Mouse (Mus musculus) G1E-ER4 (cell line): ENCODE data around the gene Zfp277. TPM values are rescaled to one million over a fixed set of nuclear protein-coding genes. Genes with fewer than 3 reads are reported as not detected.

Source experiments
- GATA1 ChIP-seq: IDR thresholded peaks from one replicate; pipeline ENCODE4 v1.8.0; 2012; ENCODE audit warnings: low read length, inconsistent platforms
- polyA plus RNA-seq: library from polyadenylated mRNA; stranded (reverse); fragments of >175 nt; gene quantifications from 2 replicates; pipeline ENCODE4 v1.2.3, GENCODE M21; 2012

The Zfp277 gene
- polyA plus RNA-seq, 1 experiment: 5.6 TPM

DNA sequence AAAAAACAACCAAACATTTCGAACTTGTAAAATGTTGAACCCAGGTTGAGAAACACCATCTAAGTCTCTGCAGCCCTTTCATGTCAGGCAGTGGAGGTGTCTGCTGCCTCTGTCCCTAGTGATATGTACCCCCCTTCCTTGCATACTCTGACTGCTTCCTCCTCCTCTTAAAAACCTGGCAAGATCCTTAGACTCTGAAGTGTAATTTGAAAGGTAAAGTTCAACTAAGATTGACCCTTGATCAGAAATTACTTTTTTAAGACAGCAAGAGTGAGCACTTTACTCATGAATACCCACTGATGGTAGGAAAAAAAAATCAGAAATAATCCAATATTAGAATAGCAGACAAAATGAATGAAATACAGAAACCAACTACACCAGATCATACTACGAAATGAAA is 46.3 kb downstream of the Zfp277 start:
- TF ChIP-seq GATA1: no peak

DNA sequence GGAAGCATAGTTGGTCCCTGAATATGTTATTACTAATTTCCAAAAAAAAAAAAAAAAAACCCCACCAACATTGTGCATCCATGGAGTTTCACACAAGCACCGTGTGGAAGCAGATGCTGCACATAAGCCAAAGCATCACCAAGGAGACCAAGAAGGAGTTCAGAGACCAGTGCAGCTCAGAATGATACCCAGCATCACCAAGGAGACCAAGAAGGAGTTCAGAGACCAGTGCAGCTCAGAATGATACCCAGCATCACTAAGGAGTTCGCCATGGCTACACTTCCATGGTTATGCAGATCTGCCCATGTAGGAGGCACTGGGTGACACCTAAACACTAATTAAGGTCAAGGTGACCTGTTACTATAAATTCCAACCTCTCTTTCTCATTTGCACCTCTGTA is 46.8 kb downstream of the Zfp277 start:
- no peak for TF ChIP-seq GATA1

DNA sequence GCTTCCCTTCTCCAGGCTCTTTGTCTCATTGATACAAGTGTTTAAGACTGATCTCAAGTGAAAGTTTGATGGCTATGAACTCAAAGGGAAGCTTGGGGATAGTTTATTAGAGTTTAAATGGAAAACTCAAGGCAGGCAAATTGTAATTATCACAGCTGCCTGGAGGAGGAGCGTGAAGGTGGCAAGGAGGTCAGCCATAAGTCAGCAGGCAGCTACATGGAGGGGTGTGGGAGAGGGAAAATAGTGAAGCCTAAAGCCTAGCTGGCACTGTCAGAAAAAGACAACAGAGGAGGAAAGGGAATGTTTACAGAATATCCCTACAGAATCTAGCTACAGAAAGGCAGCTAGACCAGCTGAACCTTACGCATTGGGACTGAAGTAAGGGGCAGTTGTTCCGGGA is 52.8 kb downstream of the Zfp277 start:
- no peak for TF ChIP-seq GATA1

DNA sequence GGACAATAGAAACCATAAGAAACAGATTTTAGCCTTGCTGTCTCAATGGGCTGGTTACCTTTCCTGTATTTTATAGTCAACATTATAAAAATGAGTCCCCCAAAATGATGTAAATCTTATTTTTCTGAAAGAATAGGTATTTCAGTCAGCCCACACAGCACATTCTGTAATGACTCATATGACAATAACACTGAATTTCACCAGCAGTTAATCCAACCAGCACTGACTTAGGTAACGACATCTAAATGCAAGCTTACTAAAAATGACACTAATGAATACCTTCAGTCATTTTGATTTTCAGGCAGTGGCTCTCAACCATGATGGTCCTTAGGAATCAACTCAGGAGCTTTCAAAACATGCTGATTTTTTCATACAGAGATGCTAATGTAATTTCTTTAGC is 54.4 kb downstream of the Zfp277 start:
- TF ChIP-seq GATA1: no peak

DNA sequence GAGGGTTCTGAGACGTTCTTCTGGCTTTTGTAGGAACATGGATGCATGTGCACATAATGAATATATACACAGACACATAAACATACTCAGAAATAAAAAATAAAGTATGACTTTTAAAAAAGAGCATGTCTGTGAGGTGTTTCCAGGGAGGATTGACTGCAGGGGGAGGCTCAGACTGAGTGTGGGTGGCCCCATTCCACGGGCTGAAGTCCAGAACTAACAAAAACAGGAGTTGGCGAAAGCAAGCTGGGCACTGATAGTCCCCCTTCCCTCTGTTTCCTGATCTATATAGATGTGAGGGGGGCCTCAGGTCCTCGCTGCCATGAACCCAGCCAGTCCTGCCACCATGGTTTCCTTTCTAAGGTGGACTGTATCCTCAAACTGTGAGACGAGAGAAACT is 57.9 kb downstream of the Zfp277 start:
- no peak for TF ChIP-seq GATA1

DNA sequence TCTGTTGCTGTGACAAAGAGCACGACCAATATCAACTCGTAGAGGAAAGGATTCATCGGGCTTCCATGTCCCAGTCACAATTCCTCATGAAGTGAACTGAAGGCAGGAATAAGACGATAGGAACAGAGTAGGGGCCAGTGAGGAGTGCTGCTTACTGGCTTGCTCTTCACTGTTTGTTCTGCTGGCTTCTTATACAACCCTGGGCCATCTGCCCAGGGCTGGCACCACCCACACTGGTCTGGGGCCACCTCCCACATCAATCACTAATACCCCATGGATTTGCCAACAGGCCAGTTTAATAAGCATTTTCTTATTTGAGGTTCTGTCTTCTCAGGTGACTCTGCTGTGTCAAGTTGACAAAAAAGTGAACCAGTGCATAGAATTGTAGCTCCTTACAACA is 60.4 kb downstream of the Zfp277 start:
- TF ChIP-seq GATA1: no peak

DNA sequence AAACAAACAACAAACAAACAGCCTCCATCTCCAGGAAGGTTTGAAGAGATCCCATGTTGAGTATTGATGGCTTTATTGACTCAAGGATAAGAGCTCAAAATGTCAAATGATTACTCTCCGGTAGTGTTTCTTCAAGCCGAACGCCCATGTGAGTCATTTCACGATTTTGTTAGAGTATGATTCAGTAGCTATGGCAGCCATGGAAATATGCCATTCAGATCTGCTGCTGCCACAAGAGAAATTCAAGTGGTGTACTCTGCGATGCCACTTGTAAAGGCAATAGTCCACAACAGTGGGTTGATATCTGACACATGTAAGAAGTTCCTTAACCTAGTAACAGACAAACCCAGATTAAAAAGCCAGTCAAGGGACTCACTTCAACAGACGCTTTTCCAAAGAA is 62.0 kb downstream of the Zfp277 start:
- TF ChIP-seq GATA1: no peak

DNA sequence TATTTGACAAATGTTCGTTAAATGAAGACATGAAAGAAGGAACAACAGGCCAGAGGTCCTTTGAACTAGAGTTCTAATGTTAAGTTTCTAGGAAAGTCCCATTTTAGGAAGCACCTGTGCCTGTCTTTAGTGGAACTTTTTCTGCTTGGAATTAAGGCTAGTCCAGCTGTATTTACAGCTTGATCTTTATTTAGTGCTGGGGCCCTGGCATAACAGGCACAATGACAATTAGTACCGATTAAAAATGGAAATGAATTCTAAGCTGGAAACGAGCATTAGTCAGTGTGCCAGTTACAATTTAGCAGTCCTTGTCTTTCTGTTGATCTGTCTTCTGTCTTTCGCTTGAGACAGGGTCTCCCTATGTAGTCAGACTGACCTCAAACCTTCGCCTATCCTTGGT is 63.2 kb downstream of the Zfp277 start:
- TF ChIP-seq GATA1: no peak

DNA sequence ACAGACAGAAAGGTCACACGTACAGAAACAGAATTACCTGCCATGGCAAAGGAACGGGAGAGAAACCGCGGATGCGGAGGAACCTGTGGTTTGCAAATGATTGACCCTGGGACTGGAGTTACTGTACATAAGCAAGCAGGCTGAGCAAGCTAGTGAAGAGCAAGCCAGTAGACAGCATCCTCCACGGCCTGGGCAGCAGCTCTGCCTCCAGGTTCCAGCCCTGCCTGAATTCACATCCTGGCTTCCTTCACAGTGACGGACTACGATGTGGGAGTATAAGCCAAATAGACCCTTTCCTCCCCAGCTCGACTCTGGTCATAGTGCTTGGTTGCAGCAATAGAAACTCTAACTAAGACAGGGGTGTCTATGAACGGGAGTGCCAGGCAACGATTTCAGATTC is 63.9 kb downstream of the Zfp277 start:
- no peak for TF ChIP-seq GATA1

DNA sequence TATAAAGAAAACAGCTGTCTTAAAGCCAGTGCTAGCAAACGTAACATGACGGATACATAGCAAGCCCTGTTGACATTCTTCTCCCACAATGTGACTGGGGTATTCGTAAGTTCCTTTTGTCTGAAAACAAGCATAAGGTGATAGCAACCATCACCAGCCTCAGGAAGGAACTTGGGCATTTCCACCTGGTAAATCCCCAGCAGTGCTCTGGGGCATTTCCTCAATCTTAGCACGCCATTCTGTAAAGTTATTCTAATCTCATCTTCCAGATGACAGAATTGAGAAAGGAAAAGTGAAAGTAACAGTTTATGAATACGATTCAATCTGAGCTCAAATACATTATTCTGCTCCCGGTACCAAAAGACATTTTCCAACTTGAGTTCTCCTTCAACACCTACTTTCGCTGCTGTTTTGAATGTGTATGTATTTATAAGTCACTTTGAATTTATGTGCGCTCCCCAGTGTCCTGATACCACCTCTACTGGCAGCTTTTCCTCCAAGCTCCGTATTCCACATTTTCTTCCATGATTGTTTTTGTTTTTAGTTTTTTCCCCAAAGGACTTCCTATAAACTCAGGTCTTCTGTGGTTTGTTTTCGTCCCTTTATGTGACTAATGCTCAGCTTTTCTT is 64.4 kb downstream of the Zfp277 start:
- no peak for TF ChIP-seq GATA1

DNA sequence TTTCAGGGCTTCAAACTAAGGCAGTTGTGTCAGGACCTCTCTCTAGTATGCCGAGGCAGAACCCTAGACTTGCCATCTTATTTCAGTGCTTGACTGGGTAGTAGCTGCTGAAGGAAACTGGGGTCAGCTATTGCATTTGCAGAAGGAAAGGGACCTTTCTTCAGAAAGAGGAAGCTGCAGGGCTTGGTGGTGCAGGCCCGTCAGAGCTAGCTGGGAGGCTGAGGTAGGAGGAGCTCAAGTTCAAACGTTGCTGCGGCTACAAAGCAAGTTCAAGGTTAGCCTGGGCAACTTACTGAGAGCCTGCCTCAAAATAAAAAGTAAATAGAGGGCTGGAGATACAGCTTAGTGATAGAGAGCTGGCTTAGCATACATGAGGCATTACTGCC is 66.2 kb downstream of the Zfp277 start:
- no peak for TF ChIP-seq GATA1

DNA sequence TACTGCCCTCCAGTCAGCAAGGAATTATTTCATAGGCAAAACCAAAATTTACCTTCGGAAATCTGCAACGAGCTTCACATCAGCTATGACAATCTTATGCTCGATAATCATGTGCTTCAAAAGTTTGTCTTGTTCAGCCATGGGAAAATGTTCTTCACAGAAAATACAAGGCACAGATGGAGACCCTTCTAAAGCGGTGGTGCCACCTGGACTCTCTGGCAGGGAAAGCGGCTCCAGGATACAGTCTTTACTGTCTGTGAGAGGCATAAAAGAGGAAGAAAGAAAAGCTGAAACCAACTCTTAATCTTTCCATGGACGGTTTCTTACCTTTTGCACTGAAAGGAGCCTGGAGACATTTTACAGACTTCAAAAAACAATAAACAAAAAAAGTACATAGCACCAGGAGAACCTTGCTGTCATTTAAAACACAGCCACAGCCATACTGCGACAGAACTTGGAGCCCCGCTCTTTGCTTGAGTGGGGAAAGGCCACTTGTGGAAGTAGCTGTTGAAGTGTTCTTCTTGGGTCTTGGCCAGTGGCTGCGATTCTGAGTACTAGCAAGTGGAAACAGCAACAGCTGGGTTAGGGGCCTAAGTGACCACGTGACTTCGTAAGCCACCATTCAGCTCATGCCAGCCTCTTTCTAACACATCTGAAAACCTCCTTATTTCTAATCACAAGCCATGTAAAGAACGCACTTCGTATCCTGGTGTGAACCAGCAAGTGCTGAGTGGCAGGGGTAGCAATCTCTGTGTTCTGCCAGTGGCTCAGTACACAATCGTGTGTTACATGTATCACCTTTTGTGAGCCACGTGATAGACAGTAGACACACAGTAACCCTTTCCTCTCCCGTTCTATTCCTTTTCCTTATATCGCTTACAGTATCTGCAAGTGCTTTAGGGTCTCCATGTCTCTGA is 66.8 kb downstream of the Zfp277 start:
- no peak for TF ChIP-seq GATA1

DNA sequence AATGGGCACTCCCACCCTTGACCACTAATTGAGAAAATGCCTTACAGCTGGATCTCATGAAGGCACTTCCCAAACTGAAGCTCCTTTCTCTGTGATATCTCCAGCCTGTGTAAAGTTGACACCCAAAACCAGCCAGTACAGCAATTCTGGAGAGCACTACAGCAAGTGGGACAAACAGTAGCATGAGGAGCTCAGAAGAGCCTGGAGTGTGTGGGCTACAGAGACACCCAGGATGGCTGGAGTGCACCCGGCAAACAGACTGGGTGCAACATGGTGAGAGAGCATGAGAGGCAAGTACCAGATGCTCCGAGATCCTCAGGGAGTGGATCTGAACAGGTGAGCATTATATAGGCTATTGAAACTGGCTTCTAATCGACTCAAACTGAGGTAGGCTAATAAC is 93.8 kb downstream of the Zfp277 start:
- no peak for TF ChIP-seq GATA1

DNA sequence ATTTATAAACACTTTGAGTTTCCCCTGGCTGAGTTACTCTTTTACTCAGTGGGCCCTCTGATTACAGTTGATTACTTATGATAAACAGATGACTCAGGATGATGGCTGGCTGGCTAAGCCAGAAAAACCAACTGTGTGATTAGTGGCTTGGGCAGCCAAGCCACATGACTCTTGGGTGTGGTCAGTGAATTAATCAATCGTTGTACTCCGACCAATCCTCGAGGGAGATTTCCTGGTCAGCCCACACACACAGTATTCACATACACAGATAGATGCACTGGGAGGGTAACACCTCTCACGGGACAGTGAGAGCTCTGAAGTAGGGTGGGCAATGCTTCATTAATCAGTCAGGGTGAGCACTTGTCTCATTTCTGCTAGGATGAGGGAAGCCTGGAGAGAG is 97.5 kb downstream of the Zfp277 start:
- no peak for TF ChIP-seq GATA1

DNA sequence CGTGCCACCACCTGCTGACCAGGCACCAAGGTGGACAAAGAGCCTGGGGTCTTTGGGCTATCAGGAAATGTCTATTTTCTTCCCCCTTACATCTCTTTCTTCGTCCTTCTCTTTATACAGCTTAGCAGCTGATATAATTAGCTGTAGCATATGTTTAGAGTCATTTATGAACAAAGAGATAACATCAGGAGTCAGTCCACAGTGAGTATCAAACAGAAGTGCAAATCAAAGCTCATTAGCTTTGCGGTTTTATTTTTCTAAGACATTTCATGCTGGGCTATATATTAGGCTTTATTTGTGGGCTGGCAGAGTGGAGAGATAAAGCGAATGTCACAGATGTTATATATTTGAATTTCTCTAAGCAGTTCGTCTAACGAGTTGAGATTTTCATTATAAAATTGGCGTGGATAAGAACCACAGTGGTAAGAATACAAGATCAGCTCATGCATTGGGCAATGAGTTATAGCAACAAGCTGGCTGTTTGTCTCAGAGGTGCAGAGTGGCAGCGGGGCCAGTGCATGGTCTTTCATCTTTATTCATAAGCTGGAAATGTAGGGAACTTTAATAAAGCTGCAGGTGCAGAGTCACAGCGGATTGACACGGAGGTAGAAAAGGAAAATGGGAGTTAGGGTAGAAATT is 98.5 kb downstream of the Zfp277 start:
- TF ChIP-seq GATA1: no peak

DNA sequence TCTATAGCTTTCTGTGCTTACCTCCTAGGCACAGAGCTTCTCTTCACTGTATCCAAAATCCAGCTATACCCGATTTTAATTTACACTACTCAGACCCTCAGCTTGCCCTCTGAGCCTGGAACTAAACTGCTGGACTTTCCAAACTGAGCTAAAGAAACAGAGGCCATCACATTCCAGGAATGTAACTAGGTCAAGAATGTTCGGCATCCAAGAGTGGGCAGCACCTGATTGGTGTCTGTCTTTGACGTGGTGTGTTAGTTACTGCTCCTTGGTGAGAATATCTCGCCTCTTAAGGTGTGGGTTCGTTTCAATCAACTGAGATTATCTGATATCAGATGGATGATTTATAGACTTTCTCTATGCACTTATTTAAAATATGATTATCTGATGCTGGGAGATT is 104.3 kb downstream of the Zfp277 start:
- TF ChIP-seq GATA1: no peak

DNA sequence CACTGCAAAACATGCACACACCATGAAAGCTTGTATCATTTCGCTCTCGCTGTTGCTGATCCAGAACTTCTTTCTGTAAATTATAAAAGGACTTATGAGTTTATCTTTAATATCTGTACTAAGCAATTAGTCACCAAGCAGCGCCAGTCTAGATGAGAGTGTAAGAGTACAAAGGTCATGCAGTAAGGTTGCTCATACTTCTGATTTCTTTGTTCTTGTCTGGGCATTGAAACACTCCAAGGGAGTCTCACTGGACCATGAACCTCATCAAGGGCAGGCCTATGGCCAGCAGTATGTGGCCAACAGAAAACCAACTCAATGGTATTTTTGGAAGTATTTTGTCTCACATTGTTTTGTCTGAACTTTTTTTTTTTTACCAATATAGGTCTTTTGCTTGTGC is 110.4 kb downstream of the Zfp277 start:
- no peak for TF ChIP-seq GATA1
